Mouse (Mus musculus): ENCODE measurements around the gene Prg3. TPM values are rescaled to one million over a fixed set of nuclear protein-coding genes. Genes with fewer than 3 reads are reported as not detected.

Prg3 gene
- polyA plus RNA-seq, 1 experiment, result not detected

- no peak for TF ChIP-seq CTCF (IDR thresholded peaks at IDR 0.05; ENCODE audit: insufficient read depth, low read length)
- TF ChIP-seq POLR2A (IDR thresholded peaks at IDR 0.05; ENCODE audit: borderline replicate concordance, extremely low read depth, low read depth, low read length), result no peak
- no peaks in the 10 kb centered on the region for H3K4me1 ChIP-seq (ENCODE audit: control insufficient read depth, insufficient read depth, low read length)
- DNase-seq, result no peak
- H3K4me3 ChIP-seq (replicated peaks; ENCODE audit: extremely low read depth, low read depth, low read length), result no peak overlapping the region
- whole genome bisulfite sequencing, result 67% methylated on average over 2 of the region's 2 CpGs
Observed at GRCm38 (mm10) chr2:85009212-85009611, 21.2 kb downstream of the Prg3 start.

GRCm38 (mm10) chr2:85011906-85012604 is 24.0 kb downstream of the Prg3 start:
- 37% methylated on average over 9 of the region's 9 CpGs for WGBS
- DNase-seq, result no peak
- no peaks in the 10 kb centered on the region for H3K4me1 ChIP-seq (ENCODE audit: control insufficient read depth, insufficient read depth, low read length)
- TF ChIP-seq POLR2A (IDR thresholded peaks at IDR 0.05; ENCODE audit: borderline replicate concordance, extremely low read depth, low read depth, low read length) (no peak), CTCF (IDR thresholded peaks at IDR 0.05; ENCODE audit: insufficient read depth, low read length) (no peak)
- no peak overlapping the region for H3K4me3 ChIP-seq (replicated peaks; ENCODE audit: extremely low read depth, low read depth, low read length)

GRCm38 (mm10) chr2:85012679-85013078 is 24.7 kb downstream of the Prg3 start:
- WGBS, result 82% methylated on average over 14 of the region's 14 CpGs
- TF ChIP-seq POLR2A (IDR thresholded peaks at IDR 0.05; ENCODE audit: borderline replicate concordance, extremely low read depth, low read depth, low read length) (no peak), CTCF (IDR thresholded peaks at IDR 0.05; ENCODE audit: insufficient read depth, low read length) (no peak)
- H3K4me1 ChIP-seq (ENCODE audit: control insufficient read depth, insufficient read depth, low read length), result no peaks in the 10 kb centered on the region
- no peak for DNase-seq
- H3K4me3 ChIP-seq (replicated peaks; ENCODE audit: extremely low read depth, low read depth, low read length), result no peak overlapping the region

GRCm38 (mm10) chr2:85013826-85014587 is 26.0 kb downstream of the Prg3 start:
- Histone ChIP-seq H3K4me3 (replicated peaks; ENCODE audit: extremely low read depth, low read depth, low read length) (no peak overlapping the region), H3K4me1 (ENCODE audit: control insufficient read depth, insufficient read depth, low read length) (no peaks in the 10 kb centered on the region)
- 73% methylated on average over 5 of the region's 5 CpGs for whole genome bisulfite sequencing
- TF ChIP-seq POLR2A (IDR thresholded peaks at IDR 0.05; ENCODE audit: borderline replicate concordance, extremely low read depth, low read depth, low read length), result no peak
- no peak for TF ChIP-seq CTCF (IDR thresholded peaks at IDR 0.05; ENCODE audit: insufficient read depth, low read length)
- DNase-seq, result no peak

GRCm38 (mm10) chr2:85014588-85014982 is 26.6 kb downstream of the Prg3 start:
- no peaks in the 10 kb centered on the region for H3K4me1 ChIP-seq (ENCODE audit: control insufficient read depth, insufficient read depth, low read length)
- no peak overlapping the region for H3K4me3 ChIP-seq (replicated peaks; ENCODE audit: extremely low read depth, low read depth, low read length)
- no peak for DNase-seq
- WGBS, result 52% methylated on average over 3 of the region's 3 CpGs
- no peak for TF ChIP-seq CTCF (IDR thresholded peaks at IDR 0.05; ENCODE audit: insufficient read depth, low read length)
- TF ChIP-seq POLR2A (IDR thresholded peaks at IDR 0.05; ENCODE audit: borderline replicate concordance, extremely low read depth, low read depth, low read length), result no peak

- TF ChIP-seq CTCF (IDR thresholded peaks at IDR 0.05; ENCODE audit: insufficient read depth, low read length) (peak; percentile 87), POLR2A (IDR thresholded peaks at IDR 0.05; ENCODE audit: borderline replicate concordance, extremely low read depth, low read depth, low read length) (no peak)
- 32% methylated on average over 4 of the region's 4 CpGs for WGBS
- DNase-seq, result no peak
- Histone ChIP-seq H3K4me1 (ENCODE audit: control insufficient read depth, insufficient read depth, low read length) (no peaks in the 10 kb centered on the region), H3K4me3 (replicated peaks; ENCODE audit: extremely low read depth, low read depth, low read length) (no peak overlapping the region)
Observed at GRCm38 (mm10) chr2:85022043-85022442, 34.0 kb downstream of the Prg3 start.

- Histone ChIP-seq H3K4me1 (ENCODE audit: control insufficient read depth, insufficient read depth, low read length) (no peaks in the 10 kb centered on the region), H3K4me3 (replicated peaks; ENCODE audit: extremely low read depth, low read depth, low read length) (no peak overlapping the region)
- DNase-seq, result no peak
- no peak for TF ChIP-seq POLR2A (IDR thresholded peaks at IDR 0.05; ENCODE audit: borderline replicate concordance, extremely low read depth, low read depth, low read length)
- no peak for TF ChIP-seq CTCF (IDR thresholded peaks at IDR 0.05; ENCODE audit: insufficient read depth, low read length)
- WGBS, result 61% methylated on average over 3 of the region's 3 CpGs
Observed at GRCm38 (mm10) chr2:85026178-85026577, 38.2 kb downstream of the Prg3 start.

GRCm38 (mm10) chr2:85027281-85027680 is 39.3 kb downstream of the Prg3 start:
- WGBS, result 45% methylated on average over 5 of the region's 5 CpGs
- Histone ChIP-seq H3K4me3 (replicated peaks; ENCODE audit: extremely low read depth, low read depth, low read length) (no peak overlapping the region), H3K4me1 (ENCODE audit: control insufficient read depth, insufficient read depth, low read length) (no peaks in the 10 kb centered on the region)
- no peak for DNase-seq
- TF ChIP-seq CTCF (IDR thresholded peaks at IDR 0.05; ENCODE audit: insufficient read depth, low read length), result no peak
- TF ChIP-seq POLR2A (IDR thresholded peaks at IDR 0.05; ENCODE audit: borderline replicate concordance, extremely low read depth, low read depth, low read length), result no peak

GRCm38 (mm10) chr2:85029897-85030296 is 41.9 kb downstream of the Prg3 start:
- Histone ChIP-seq H3K4me1 (ENCODE audit: control insufficient read depth, insufficient read depth, low read length) (no peaks in the 10 kb centered on the region), H3K4me3 (replicated peaks; ENCODE audit: extremely low read depth, low read depth, low read length) (no peak overlapping the region)
- DNase-seq, result no peak
- TF ChIP-seq CTCF (IDR thresholded peaks at IDR 0.05; ENCODE audit: insufficient read depth, low read length) (no peak), POLR2A (IDR thresholded peaks at IDR 0.05; ENCODE audit: borderline replicate concordance, extremely low read depth, low read depth, low read length) (no peak)
- 44% methylated on average over 6 of the region's 6 CpGs for WGBS

GRCm38 (mm10) chr2:85030989-85031388 is 43.0 kb downstream of the Prg3 start:
- 50% methylated on average over 6 of the region's 6 CpGs for WGBS
- no peak overlapping the region for H3K4me3 ChIP-seq (replicated peaks; ENCODE audit: extremely low read depth, low read depth, low read length)
- no peak for DNase-seq

More at GRCm38 (mm10) chr2:85030989-85031388, 43.0 kb downstream of the Prg3 start:
- no peak for TF ChIP-seq CTCF (IDR thresholded peaks at IDR 0.05; ENCODE audit: insufficient read depth, low read length)
- no peak for TF ChIP-seq POLR2A (IDR thresholded peaks at IDR 0.05; ENCODE audit: borderline replicate concordance, extremely low read depth, low read depth, low read length)
- H3K4me1 ChIP-seq (ENCODE audit: control insufficient read depth, insufficient read depth, low read length), result no peaks in the 10 kb centered on the region
